Mouse (Mus musculus) natural killer cell, adult 2 months (primary cell): Measurements from ENCODE around the gene Creld1.
A peak's percentile ranks its signal among the peaks of the same experiment; 100 is the strongest.

ENCODE experiments used
- DNase-seq, 2 experiments: peaks; one replicate each; pipeline ENCODE4 v3.0.0; 2022; ENCODE audit warnings: low spot score in 2 of 2

The Creld1 gene

GRCm38 (mm10) chr6:113469432-113469831, 13.7 kb upstream of the Creld1 start:
- peak; percentile 30 to 50 for DNase-seq

- no peak for DNase-seq
These were observed 11.7 kb upstream of the Creld1 start, which contains the start of gene Il17rc for GRCm38 (mm10) chr6:113471297-113471936. Gene Il17rc, plus strand, starts transcription at chr6:113471427.

GRCm38 (mm10) chr6:113472061-113472460, 11.0 kb upstream of the Creld1 start:
- no peak for DNase-seq

GRCm38 (mm10) chr6:113473246-113473645, 9.9 kb upstream of the Creld1 start:
- no peak for DNase-seq

- no peak for DNase-seq
These were observed 9.4 kb upstream of the Creld1 start for GRCm38 (mm10) chr6:113473715-113474114.

GRCm38 (mm10) chr6:113477353-113477752, 5.7 kb upstream of the Creld1 start:
- no peak for DNase-seq

- DNase-seq = no peak
These were observed 4.2 kb upstream of the Creld1 start for GRCm38 (mm10) chr6:113478906-113479305.

- DNase-seq = no peak
These were observed 2.3 kb upstream of the Creld1 start for GRCm38 (mm10) chr6:113480555-113481373.

GRCm38 (mm10) chr6:113482477-113483099, 509 bp upstream of the Creld1 start:
- DNase-seq = peak in 1 of 2 experiments; percentile 29

GRCm38 (mm10) chr6:113483729-113484128, 632 bp downstream of the Creld1 start:
- DNase-seq = no peak

- DNase-seq = no peak
These were observed 4.1 kb downstream of the Creld1 start for GRCm38 (mm10) chr6:113487125-113487576.

- no peak for DNase-seq
These were observed 6.3 kb downstream of the Creld1 start for GRCm38 (mm10) chr6:113489410-113489809.

- no peak for DNase-seq
These were observed 9.2 kb downstream of the Creld1 start for GRCm38 (mm10) chr6:113492101-113492864.

GRCm38 (mm10) chr6:113494258-113494788, 11.2 kb downstream of the Creld1 start:
- peak; percentile 85 to 90 for DNase-seq

GRCm38 (mm10) chr6:113495071-113495675, 12.1 kb downstream of the Creld1 start:
- no peak for DNase-seq

- DNase-seq = no peak
These were observed 16.2 kb downstream of the Creld1 start for GRCm38 (mm10) chr6:113499346-113499745.

- no peak for DNase-seq
These were observed 18.4 kb downstream of the Creld1 start, which contains the start of gene Prrt3 for GRCm38 (mm10) chr6:113501388-113502084. Gene Prrt3, minus strand, starts transcription at chr6:113501931.

- DNase-seq = no peak
These were observed 19.7 kb downstream of the Creld1 start for GRCm38 (mm10) chr6:113502801-113503200.

- DNase-seq = no peak
These were observed 22.6 kb downstream of the Creld1 start for GRCm38 (mm10) chr6:113505689-113506088.

GRCm38 (mm10) chr6:113507130-113507529, 24.0 kb downstream of the Creld1 start:
- no peak for DNase-seq
